Mouse (Mus musculus): ENCODE measurements around the gene Gm20388. TPM values are rescaled to one million over a fixed set of nuclear protein-coding genes. Genes with fewer than 3 reads are reported as not detected.

Gm20388 gene
- polyA plus RNA-seq, 1 experiment from 2014 or later, result not detected

GRCm38 (mm10) chr8:123914635-123915034 is 4004.0 kb downstream of the Gm20388 start:
- Histone ChIP-seq H3K36me3 (peaks cover 82% of the 10 kb centered on the region), H3K9me3 (no peaks in the 10 kb centered on the region), H3K4me1 (no peaks in the 10 kb centered on the region), H3K9ac (replicated peaks) (no peak overlapping the region), H3K4me3 (no peak overlapping the region), H3K27ac (replicated peaks) (no peak overlapping the region), H3K4me2 (replicated peaks) (no peak overlapping the region), H3K27me3 (no peaks in the 10 kb centered on the region)
- ATAC-seq (replicated peaks), result no peak
- 97% methylated on average over 3 of the region's 3 CpGs for WGBS

DNA sequence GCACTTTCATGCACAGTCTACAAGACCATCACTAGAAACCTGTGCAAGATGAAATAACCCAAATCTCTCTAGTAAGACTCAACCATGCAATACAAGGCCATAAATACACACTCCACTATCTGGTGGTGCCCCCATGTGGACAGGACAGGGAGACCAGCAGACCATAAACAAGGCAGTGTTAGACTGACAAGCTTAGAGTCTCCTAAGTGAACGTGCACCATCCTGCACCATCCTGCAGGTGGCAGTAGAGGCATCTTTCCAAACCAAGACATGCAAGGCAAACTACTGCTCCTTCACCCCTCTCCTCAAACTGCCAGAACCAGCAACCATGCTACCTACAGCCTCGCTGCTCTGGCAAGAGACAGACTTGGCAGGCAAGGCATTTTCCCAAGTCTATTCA is 4014.1 kb downstream of the Gm20388 start:
- 14% methylated on average over 2 of the region's 2 CpGs for WGBS
- peak; percentile 60 for ATAC-seq (replicated peaks)
- Histone ChIP-seq H3K4me1 (no peaks in the 10 kb centered on the region), H3K36me3 (peaks cover 63% of the 10 kb centered on the region), H3K27me3 (no peaks in the 10 kb centered on the region), H3K9ac (replicated peaks) (no peak overlapping the region), H3K27ac (replicated peaks) (no peak overlapping the region), H3K4me3 (no peak overlapping the region), H3K9me3 (no peaks in the 10 kb centered on the region), H3K4me2 (replicated peaks) (no peak overlapping the region)

- H3K9ac ChIP-seq (replicated peaks), result no peak overlapping the region
- no peaks in the 10 kb centered on the region for H3K4me1 ChIP-seq
- H3K9me3 ChIP-seq, result no peaks in the 10 kb centered on the region
- H3K27me3 ChIP-seq, result no peaks in the 10 kb centered on the region
- no peak overlapping the region for H3K4me3 ChIP-seq
- peaks cover 62% of the 10 kb centered on the region for H3K36me3 ChIP-seq
- H3K4me2 ChIP-seq (replicated peaks), result no peak overlapping the region
- 94% methylated on average over 3 of the region's 3 CpGs for WGBS
- no peak for ATAC-seq (replicated peaks)
- no peak overlapping the region for H3K27ac ChIP-seq (replicated peaks)
Observed at GRCm38 (mm10) chr8:123925671-123926070, 4015.0 kb downstream of the Gm20388 start.

DNA sequence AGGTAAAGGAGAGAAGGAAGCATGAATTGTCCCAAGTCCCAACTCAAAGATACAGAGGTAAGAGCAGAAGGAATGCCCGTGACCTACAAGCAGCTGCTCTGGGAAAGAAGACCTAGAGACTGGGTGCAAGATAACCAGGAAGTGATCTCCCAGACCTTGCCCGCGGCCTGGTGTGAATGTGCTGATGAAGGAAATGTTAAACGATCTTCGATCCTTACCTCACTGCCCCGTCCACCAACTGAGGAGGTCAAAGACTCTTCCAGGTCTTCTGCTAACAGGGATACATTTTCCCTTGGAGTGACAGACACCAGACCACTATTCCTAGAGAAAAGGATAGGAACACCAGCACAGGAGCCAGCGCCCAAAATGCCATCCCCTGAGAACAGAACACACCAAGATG is 4018.4 kb downstream of the Gm20388 start:
- Histone ChIP-seq H3K9ac (replicated peaks) (no peak overlapping the region), H3K9me3 (no peaks in the 10 kb centered on the region), H3K27ac (replicated peaks) (no peak overlapping the region), H3K4me1 (no peaks in the 10 kb centered on the region), H3K4me2 (replicated peaks) (no peak overlapping the region), H3K27me3 (no peaks in the 10 kb centered on the region), H3K36me3 (peaks cover 66% of the 10 kb centered on the region), H3K4me3 (no peak overlapping the region)
- 93% methylated on average over 7 of the region's 7 CpGs for WGBS
- ATAC-seq (replicated peaks), result no peak

DNA sequence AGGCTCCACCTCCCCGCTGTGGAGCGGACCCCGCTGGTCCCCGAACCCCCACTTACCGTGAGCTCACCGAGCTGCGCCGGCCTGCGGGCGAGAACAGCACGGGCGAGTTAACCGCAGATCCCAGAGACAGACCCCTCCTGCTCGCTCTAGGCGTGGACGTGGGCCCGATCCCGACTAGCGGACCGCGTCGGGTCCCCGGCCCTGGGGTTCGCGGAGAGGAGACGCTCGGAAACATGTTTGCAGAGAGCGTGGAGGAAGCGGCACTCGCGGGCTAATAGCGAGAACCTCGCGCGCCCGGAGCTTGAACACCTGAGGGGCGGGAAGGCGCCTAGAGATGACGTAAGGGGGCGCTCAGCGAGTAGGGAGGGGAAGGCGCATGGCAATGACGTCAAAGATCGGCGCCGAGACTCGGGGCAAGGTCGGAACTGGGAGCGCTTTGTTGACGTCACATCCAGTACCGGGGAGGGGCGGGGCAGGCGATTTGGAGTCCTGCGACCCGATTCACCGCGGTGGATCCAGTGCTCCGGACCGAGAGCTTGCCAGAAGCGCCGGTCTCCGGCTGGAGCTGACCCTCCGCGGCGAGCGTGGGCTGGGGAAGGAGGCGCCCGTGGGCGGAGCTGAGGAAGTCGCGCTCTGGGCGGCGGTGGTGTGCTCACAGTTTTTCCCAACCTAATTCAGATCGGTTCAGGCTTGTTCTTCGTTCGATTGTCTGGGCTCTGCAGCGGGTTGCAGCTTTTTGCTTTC is 4038.5 kb downstream of the Gm20388 start, which contains the start of gene Nup133:
Nup133 (minus strand) TSS at position 324 of the 744 bp plus-strand sequence.
- peak within 1 kb of the TSS; percentile 79 for H3K4me3 ChIP-seq
- under 1% methylated on average over 75 of the region's 77 CpGs for WGBS
- H3K4me1 ChIP-seq, result peaks cover 17% of the 10 kb centered on the region
- H3K4me2 ChIP-seq (replicated peaks), result peak within 1 kb of the TSS; percentile 91
- peak within 1 kb of the TSS; percentile 86 for H3K27ac ChIP-seq (replicated peaks)
- H3K36me3 ChIP-seq, result peaks cover 28% of the 10 kb centered on the region
- no peaks in the 10 kb centered on the region for H3K27me3 ChIP-seq
- peak; percentile 88 for ATAC-seq (replicated peaks)
- peak within 1 kb of the TSS; percentile 91 for H3K9ac ChIP-seq (replicated peaks)
- H3K9me3 ChIP-seq, result no peaks in the 10 kb centered on the region

GRCm38 (mm10) chr8:123949686-123949986 is 4039.0 kb downstream of the Gm20388 start:
- 6% methylated on average over 10 of the region's 10 CpGs for WGBS
- ATAC-seq (replicated peaks), result peak; percentile 39; the same call in 1 of the 2 replicates
- Histone ChIP-seq H3K27ac (replicated peaks) (peak overlapping the region; percentile 86), H3K9me3 (no peaks in the 10 kb centered on the region), H3K9ac (replicated peaks) (peak overlapping the region; percentile 91), H3K4me3 (peak overlapping the region; percentile 79), H3K4me1 (peaks cover 17% of the 10 kb centered on the region), H3K27me3 (no peaks in the 10 kb centered on the region), H3K36me3 (peaks cover 26% of the 10 kb centered on the region), H3K4me2 (replicated peaks) (peak overlapping the region; percentile 91)

- H3K9ac ChIP-seq (replicated peaks), result peak overlapping the region; percentile 91
- peaks cover 20% of the 10 kb centered on the region for H3K36me3 ChIP-seq
- ATAC-seq (replicated peaks), result no peak; the same call in 1 of the 2 replicates
- peak overlapping the region; percentile 86; the same call in 1 of the 2 replicates for H3K27ac ChIP-seq (replicated peaks)
- peaks cover 17% of the 10 kb centered on the region for H3K4me1 ChIP-seq
- H3K9me3 ChIP-seq, result no peaks in the 10 kb centered on the region
- WGBS, result 36% methylated on average over 10 of the region's 10 CpGs
- H3K4me3 ChIP-seq, result peak overlapping the region; percentile 79
- peak overlapping the region; percentile 91 for H3K4me2 ChIP-seq (replicated peaks)
- no peaks in the 10 kb centered on the region for H3K27me3 ChIP-seq
Observed at GRCm38 (mm10) chr8:123950077-123950802, 4039.6 kb downstream of the Gm20388 start.

GRCm38 (mm10) chr8:123953686-123954085 is 4043.0 kb downstream of the Gm20388 start:
- no peak overlapping the region for H3K9ac ChIP-seq (replicated peaks)
- H3K36me3 ChIP-seq, result peaks cover 14% of the 10 kb centered on the region; the same call in 1 of the 2 replicates
- 88% methylated on average over 8 of the region's 8 CpGs for WGBS
- no peak overlapping the region for H3K27ac ChIP-seq (replicated peaks)
- no peak overlapping the region for H3K4me2 ChIP-seq (replicated peaks)
- H3K4me1 ChIP-seq, result peaks cover 8% of the 10 kb centered on the region
- ATAC-seq (replicated peaks), result no peak
- H3K9me3 ChIP-seq, result no peaks in the 10 kb centered on the region
- no peaks in the 10 kb centered on the region for H3K27me3 ChIP-seq
- H3K4me3 ChIP-seq, result no peak overlapping the region

DNA sequence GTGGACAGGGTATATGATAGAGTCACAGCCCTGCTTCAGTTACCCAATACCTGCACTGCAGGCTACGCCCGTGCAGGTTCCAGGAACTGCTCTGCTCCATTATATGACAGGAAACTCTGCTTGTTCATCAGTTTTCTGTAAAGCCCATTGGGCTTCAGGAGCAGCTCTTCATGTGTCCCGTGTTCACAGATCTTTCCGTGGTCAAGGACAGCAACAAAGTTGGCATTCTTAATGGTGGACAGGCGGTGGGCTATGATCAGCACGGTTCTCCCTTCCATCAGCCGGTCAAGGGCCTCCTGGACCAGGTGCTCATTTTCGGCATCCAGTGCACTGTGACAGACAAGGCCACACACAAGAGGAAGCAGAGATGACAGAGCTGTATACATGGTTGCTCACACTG is 4043.6 kb downstream of the Gm20388 start:
- Histone ChIP-seq H3K36me3 (peaks cover 17% of the 10 kb centered on the region; the same call in 1 of the 2 replicates), H3K4me3 (no peak overlapping the region), H3K27ac (replicated peaks) (no peak overlapping the region), H3K9me3 (no peaks in the 10 kb centered on the region), H3K4me1 (peaks cover 8% of the 10 kb centered on the region), H3K4me2 (replicated peaks) (no peak overlapping the region), H3K9ac (replicated peaks) (no peak overlapping the region), H3K27me3 (no peaks in the 10 kb centered on the region)
- no peak for ATAC-seq (replicated peaks)
- WGBS, result 90% methylated on average over 8 of the region's 8 CpGs

GRCm38 (mm10) chr8:123958130-123958529 is 4047.5 kb downstream of the Gm20388 start:
- H3K4me2 ChIP-seq (replicated peaks), result no peak overlapping the region
- H3K36me3 ChIP-seq, result peaks cover 25% of the 10 kb centered on the region; the same call in 1 of the 2 replicates
- ATAC-seq (replicated peaks), result no peak
- H3K4me1 ChIP-seq, result no peaks in the 10 kb centered on the region
- H3K4me3 ChIP-seq, result no peak overlapping the region
- no peaks in the 10 kb centered on the region for H3K9me3 ChIP-seq
- no peak overlapping the region for H3K27ac ChIP-seq (replicated peaks)
- WGBS, result 77% methylated on average over 17 of the region's 17 CpGs
- no peaks in the 10 kb centered on the region for H3K27me3 ChIP-seq
- H3K9ac ChIP-seq (replicated peaks), result no peak overlapping the region

- WGBS, result 94% methylated on average over 6 of the region's 6 CpGs
- Histone ChIP-seq H3K27ac (replicated peaks) (no peak overlapping the region), H3K4me1 (no peaks in the 10 kb centered on the region), H3K9me3 (no peaks in the 10 kb centered on the region), H3K27me3 (no peaks in the 10 kb centered on the region), H3K4me3 (no peak overlapping the region), H3K4me2 (replicated peaks) (no peak overlapping the region), H3K9ac (replicated peaks) (no peak overlapping the region), H3K36me3 (peaks cover 22% of the 10 kb centered on the region; the same call in 1 of the 2 replicates)
- ATAC-seq (replicated peaks), result no peak
Observed at GRCm38 (mm10) chr8:123959473-123959872, 4048.8 kb downstream of the Gm20388 start.

DNA sequence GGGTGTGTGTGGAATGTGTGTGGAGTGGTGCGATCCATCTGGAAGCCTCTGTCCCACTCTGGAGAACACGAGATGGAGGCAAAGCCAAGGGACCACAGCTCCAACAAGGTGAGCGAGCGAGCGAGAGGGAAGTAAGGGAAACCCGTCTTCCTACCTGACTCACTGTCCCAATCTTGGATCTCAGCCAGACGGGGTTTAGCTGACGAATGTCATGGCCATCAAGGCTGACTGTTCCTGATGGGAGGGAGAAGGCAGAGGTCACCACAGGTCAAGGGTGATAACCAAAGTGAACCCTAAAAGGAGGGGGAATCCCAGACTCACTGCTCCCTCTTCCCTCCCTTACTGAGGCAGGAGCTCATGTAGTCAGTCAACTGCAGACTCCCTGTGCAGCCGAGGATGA is 4049.4 kb downstream of the Gm20388 start:
- Histone ChIP-seq H3K9ac (replicated peaks) (no peak overlapping the region), H3K4me3 (no peak overlapping the region), H3K36me3 (peaks cover 27% of the 10 kb centered on the region; the same call in 1 of the 2 replicates), H3K27ac (replicated peaks) (no peak overlapping the region), H3K27me3 (no peaks in the 10 kb centered on the region), H3K9me3 (no peaks in the 10 kb centered on the region), H3K4me1 (no peaks in the 10 kb centered on the region), H3K4me2 (replicated peaks) (no peak overlapping the region)
- ATAC-seq (replicated peaks), result no peak
- WGBS, result 88% methylated on average over 9 of the region's 9 CpGs

All from forebrain, embryonic 15.5 days (tissue).